Mouse (Mus musculus) MN1 (cell line): ENCODE data around the gene Cmtm2b.

Experiments
- DNase-seq: peaks from one replicate; pipeline ENCODE4 v3.0.0-alpha.2; 2016; ENCODE audit warnings: low spot score

Cmtm2b gene

DNA sequence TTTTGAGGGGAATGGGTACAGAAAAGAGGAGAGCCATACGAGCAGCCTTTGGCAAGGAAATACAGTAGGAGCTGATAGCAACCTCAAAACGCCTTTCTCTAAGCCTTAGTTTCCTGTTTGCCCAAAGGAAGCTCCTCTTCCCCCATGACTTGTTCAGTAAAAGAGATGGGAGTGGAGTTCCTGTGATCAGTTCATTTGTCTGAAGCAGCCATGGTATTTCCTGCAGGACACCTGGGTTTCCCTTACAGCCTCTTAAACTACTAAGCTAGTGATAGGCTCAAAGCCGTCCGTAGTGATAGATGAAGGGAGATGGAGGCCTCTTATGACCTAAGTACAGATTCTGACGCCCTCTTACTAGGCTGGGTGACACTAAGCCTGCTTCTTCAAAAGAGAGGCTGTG is 20.4 kb downstream of the Cmtm2b start:
- no peak for DNase-seq

DNA sequence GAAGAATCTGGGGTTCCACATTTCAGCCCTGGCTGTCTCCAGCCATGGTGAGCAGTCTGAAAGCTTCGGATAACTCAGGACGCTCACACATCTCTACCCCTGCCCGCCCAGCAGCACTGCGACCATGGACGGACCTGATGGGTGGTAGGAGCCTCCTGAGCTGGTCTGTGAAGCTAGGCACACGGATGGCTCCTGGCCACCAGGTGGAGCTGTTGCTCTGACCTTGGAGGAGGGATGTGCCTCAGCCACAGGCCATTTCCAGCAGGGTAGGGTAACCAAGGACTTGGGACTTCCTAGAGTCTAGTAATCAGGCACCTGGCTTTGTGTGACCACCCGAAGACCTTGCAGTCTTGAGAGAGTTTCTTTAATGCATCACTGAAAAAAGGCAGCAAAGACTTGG is 21.9 kb downstream of the Cmtm2b start:
- DNase-seq, result peak; percentile 92

DNA sequence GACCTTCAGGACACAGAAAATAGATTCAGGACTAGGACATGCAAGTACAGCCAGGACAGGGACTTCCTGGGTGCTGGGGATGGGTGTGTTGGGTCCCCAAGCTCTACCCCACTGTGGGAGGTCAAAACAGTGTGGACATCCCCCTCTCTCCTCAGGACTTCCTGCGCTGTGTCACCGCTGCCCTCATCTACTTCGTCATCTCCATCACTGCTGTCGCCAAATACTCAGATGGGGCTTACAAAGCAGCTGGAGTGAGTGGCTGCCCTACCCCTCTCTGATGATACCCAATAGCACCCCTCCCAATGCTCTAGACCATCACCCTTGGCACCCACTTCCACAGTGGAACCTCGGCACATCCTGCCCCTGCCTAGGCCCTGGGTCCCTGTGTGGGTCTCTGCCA is 22.6 kb downstream of the Cmtm2b start:
- no peak for DNase-seq

DNA sequence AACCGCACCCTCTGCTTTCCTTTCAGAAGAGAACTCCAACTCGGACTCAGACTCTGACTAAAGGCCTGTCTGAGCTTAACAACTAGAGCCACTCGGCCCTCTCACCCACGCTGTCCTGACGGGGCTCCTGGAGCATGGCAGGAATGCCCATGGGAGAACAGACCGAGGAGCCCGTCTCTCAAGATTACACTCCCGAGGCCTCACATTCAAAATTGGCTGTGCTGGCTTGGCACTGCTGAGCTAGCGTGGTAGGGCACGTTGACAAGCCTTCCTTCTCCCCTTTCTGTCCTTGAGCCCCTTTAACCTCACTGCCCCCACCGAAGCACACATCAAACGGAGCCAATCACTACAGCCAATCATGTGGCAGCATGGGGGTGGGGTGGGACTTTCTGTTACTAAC is 24.7 kb downstream of the Cmtm2b start:
- no peak for DNase-seq

DNA sequence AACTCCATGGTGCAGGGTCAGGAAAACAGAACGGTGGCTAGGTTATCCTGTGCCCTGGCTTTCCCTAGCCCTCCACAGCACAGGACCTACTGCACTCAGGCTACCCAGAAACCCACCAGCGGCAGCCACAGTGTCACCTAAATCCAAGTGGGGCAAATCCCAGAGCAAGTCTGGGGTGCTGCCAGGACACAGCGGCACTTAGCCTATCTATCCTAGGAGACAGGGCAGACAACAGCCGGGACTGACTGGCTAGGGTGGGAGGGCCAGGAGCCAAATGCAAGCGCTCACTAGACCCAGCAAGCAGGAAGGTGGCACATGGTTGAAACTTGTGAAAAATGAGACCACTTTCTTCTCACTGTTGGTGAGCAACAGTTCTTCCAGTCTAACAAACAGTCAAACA is 26.9 kb downstream of the Cmtm2b start:
- no peak for DNase-seq

DNA sequence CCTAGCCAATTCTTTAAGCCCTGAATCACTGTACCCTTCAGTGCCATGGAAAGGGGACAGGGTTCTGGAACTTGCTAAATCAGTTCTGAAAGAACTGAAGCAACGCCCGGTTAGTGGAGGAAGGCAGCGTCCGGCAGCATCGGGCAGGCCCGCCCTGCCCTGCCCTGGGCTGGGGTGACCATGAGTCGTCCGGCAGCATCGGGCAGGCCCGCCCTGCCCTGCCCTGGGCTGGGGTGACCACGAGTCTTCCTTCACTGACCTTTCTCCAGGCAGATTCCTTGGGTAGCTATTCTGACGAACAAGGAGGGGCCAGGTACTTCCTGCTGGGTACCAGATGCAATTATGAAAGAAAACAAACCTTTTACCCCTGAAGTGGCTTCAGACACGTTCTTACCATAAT is 28.0 kb downstream of the Cmtm2b start:
- no peak for DNase-seq

DNA sequence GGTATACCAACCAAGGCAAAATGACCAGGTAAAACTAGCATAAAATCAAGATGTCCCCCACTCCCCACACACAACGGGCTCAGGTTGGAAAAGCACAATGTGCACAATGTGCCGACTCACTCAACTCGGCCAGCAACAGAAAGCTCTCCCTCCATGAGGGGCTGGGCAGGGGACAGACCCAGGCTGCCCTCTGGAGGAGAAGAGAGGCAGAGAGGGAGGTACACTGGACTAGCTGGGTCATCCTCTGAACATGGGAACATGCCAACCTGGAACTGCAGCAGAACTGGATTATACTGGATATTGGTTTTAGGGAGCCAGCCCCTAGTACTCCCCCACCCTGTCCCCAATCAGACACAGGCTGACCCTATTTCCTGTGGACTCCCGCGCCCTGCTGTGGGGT is 31.2 kb downstream of the Cmtm2b start:
- DNase-seq, result no peak

DNA sequence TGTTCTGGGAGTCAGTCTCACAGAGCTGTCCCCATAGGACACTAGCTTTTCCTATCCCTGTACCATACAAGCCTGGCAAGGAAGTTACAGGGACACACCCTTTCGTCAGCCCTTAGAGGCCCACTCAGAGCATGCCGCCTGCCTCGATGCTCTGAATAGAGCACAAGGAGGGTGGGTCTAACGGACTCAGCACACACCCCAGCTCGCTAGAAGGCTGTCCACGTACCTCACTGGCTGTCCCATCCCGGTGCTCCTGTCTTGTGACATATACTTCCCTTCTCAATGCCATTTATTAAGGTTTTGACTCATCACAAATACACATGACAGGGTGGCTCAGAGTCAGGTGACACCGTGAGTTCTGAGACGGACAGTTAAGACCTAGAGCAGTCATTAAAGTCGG is 32.5 kb downstream of the Cmtm2b start:
- DNase-seq, result no peak

DNA sequence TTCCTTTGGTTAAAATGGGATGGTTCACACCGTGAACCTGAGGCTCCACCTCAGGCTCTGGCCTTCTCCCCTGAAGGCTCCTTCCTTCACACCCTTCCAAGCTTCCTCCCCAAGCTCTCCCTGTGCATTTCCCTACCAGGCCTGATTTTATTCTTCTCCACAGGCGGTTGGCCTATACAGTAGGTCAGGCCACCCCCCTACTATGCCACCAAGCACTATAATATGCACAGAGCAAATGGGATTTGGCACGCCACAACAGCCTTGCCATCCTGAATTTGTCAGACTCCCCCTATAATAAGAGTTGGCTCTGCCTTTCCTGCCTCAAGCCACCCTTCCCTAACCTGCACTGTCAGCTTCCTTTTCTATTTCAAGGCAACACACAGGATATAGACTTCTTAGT is 36.6 kb downstream of the Cmtm2b start:
- DNase-seq, result no peak

DNA sequence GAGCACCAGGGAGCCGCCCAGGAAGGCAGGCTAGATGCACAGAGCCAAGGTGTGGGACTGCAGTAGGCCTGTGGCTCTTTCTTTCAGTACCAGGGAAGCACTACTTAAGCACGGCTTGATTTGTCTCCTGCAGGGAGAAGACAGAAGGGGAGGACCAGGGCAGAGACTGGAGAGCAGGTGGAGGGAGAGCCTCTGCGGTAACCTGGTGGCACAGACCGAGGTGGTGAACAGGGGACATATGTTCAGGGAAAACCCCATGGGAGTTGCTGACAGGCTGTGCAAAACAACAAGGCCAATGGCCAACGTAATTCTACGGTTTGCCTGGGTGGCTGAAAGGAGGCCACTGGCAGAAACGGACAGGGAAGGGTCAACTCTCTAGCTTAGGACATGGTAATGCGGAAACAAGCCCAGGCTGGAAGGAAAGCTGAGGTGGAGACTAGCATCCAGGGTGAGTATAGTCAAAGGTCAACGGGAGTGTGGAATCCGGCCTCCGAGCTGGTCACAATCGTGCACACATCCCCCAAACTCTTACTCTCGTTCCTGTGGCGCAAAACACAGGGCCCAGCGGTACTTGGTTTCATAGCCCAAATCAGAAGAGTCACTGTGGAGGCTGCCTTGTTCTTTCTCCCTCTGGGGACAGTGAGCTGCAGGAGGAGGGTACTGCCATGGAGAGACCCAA is 37.9 kb downstream of the Cmtm2b start:
- DNase-seq, result no peak

DNA sequence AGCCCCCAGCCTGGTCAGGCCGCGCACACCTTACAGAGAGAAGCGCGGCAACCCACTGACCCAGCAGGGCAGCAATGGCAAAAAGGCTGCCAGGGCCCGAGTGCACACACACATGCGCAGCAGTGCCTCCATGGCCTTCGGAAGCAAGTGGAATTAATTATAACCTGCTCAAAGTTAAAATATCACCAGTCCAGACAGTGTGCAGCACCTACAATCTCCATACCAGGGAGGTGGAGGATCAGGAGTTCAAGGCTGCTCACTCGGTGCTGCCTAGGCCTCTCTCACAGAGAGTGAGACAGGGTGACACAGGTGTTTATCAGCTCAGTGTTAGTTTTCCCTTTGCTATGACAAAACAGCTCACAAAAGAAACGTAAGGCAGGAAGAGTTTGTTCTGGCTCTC is 43.7 kb downstream of the Cmtm2b start:
- no peak for DNase-seq

DNA sequence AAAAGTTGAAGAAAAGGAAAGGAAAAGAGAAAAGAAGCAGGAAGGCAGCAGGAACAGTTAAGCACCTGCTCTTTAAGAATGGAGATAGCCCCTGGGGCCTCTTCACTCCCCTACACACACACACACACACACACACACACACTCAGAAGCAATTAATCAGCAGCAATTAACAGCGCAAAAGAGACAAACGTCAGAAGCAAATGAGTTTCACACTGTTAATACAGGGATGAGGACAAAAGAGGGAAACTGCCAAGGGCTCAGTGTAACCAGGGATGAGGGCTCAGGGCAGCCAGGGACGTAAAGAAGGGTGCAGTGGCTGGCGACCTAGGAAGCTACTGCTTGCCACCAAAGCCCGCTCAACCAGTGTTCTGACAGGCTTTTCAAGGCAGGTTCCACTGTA is 45.4 kb downstream of the Cmtm2b start:
- no peak for DNase-seq

DNA sequence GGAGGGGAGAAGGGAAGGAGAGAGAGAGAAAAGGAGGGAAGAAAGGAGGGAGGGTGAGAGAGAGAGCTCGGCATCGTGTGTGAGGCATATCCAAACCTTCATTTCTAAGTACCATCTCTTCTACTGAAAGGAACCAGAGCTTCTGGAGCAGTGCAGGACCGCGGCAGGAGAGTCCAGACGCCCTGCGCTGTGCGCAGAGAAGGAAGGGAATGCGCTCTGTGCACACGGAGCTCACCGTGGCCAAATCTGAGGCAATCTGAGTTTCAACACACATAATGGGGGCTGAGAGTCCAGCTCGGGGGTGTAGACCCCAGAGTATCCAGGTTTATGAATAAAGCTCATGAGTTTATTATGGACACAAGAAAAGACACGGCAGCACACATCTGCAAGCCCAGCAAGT is 47.6 kb downstream of the Cmtm2b start:
- no peak for DNase-seq

DNA sequence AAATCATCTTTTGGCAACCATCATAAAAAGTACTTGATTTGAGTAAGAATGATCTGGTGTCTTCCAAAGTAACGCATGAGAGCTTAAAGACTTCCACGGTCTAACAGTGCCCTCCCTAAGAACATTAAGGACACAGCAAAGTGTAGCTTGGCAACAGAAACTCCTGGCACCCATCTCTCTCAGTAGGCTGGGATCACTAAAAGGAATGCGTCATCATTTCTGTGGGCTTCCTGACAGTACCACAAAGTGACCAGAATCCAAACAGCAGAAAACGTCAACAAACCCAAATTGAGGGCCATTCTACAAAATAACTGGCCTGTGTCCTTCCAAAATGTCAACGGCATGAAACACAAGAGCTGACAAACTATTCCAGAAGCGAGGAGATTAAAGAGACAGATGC is 48.0 kb downstream of the Cmtm2b start:
- no peak for DNase-seq

DNA sequence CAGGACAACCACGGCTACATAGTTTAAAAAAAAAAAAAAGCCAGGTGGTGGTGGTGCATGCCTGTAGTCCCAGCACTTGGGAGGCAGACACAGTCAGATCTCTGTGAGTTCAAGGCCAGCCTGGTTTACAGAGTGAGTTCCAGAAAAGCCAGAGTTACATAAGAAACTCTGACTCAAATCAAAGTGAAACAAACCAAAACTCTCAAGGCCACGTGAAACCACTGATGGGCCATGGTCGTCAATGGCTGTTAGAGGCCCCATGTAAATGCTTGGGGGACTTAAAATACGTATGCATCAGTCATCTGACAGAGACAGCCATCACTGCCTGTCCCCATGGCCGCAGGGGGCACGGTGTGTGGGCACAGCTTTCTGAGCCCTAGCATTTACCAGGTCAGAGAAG is 49.1 kb downstream of the Cmtm2b start:
- DNase-seq, result no peak

DNA sequence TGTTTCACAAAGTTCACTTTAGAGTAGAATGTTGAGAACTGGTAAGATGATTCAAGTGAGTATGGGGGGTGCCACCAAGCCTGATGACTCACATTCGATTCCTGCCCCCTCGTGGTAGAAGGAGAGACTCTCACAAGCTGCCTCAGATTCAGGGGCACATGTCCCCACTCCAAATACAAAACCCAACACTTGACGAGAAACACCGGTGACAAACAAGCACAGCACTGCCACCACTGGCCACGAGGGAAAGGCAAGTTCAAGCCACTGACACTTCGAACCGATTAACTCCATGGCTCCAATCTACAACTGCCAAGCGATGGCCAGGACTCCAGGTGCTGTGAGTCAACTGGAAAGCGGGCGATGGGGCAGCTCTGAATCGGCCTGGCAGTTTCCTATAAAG is 51.7 kb downstream of the Cmtm2b start:
- DNase-seq, result no peak

DNA sequence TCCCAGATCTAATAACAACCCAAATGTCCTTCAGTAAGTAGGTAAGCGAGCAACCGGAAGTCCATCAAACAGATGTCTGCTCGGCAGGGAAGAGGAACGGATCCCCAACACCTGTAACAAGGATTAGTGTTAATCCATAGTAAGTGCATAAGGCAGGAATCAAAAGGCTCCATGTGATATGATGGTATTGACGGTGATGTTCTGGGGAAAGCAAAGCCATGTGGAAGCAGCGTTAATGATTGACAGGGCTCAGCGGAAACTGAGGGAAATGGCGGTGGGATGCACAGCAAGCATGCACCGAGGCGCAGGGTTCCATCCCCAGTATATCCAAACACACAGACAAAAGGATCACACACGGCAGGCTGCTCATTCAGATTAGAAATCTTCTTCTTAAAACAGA is 52.2 kb downstream of the Cmtm2b start:
- no peak for DNase-seq

DNA sequence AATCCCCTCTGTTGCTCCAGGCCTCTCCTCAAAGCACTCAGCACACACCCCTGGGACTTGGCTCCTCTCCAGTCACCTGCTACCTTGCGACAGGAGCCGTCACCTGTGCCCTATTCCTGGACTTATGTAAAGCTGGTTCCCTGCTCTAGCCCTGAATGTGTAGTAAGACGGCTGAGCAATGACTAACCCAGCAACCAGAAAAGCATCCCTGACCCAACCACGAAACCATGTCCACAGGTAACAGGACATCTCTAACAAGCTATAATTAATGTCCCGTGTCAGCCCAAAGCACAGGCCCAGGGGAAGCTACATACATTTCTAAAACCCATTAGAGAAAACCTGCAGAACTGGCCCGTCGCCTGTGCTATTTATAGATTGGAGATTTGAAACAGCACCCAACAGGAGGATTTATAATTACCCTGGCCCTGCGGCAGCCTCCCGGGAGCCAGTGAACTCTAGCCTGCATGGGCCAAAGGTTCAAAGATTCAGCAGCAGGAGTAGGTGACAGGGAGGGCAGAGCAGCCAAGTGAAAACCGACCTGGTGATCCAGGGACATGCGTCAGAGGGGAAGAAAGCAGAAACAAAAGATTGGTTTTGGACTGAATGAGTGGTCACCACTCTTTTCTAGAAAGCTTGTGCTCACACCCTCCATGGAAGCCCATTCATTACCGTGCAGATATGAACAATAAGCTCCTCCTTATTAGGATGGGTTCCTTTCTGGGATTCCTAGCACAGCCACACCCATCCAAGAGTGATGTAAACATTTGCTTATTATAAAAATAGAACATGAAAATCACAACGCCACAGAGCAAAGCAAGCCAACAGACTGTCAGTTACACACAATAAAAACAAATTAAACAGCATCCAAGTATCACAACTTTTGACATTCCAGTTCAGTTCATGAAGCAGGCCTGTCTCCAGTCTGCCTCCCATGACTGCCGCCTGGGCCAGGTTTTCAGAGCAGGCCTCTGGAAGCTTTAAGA is 53.1 kb downstream of the Cmtm2b start:
- DNase-seq, result peak; percentile 27

DNA sequence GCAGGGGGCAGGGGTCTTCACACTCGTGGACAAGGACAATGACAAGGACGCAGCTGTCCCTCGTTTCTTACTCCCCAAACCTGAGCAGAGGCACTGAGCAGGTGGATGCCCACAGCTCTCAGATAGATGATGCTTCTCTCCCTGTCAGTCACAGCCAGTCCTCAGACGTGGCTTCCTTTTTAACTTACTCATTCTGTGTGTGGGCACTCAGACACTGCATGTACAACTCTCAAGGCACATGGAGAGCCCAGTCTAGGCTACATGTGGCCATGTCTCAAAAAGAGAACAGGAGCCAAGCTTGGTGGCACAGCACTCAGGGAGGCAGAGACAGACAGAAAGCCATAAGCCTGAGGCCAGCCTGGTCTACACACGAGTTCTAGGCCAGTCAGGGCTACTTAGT is 53.9 kb downstream of the Cmtm2b start:
- no peak for DNase-seq

DNA sequence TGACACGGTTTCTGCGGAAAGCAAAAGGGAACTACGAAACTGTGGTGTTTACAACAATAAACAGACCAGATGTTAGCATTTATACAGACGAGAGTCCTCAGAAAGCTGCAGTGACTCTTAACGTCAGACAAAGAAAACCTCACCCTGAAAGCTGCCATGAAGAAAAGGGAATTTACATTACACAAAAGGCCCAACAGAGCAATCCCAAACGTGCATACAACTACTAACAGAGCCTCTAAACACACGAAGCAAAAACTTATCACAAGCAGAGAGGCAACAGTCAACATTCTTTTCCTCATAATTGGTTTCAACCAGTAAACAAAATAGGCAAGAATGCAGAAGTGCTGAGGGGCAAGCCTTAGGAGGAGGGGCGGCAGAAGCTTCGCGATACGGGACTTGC is 54.6 kb downstream of the Cmtm2b start:
- DNase-seq, result no peak

DNA sequence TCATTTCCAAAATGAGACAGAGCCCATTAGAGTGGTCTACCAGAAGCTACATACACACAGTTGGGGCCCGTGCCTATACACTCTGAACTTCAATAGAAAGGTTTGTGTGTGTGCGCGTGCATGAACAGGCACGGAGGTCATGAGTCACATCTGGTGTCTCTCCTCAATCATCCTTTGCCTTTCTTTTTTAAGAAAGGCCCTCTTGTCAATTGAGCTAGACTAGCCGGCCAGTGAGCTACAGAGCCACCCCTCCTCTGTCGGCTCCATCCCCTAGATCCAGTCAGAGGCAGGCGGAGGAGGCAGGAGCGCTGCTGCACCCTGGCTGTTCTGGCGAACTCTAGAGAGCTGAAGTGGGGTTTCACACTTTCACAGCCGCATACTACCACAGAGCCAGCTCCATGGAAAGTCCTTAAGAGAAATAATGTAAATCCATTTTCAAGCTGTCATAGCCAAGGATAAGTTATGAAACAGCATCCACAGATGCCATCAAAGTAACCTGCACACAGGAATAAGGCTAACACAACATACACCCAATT is 57.3 kb downstream of the Cmtm2b start:
- DNase-seq, result no peak

DNA sequence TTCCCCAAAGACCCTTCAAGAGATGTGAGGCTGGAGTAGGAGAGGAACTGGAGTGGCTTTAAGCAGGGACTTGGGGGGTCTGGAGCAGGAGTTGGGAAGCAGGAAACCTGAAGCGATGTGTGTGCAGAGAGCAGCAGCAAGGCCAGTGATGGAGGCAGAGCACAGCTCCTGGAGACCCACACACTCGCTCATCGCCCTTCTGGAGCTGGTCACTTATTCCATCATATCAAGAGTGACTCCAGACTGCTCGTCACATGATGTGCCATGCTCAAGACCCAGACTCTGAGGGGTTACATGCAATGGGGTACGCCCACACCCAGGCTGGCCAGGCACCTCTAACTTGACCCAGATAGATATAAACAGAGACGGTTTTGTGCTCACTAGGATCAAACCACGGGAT is 58.2 kb downstream of the Cmtm2b start:
- DNase-seq, result no peak
